Mouse (Mus musculus) liver, embryonic 11.5 days (tissue): Measurements from ENCODE around the gene Igsf10. TPM values are rescaled to one million over a fixed set of nuclear protein-coding genes. Genes with fewer than 3 reads are reported as not detected.

Source experiments
- ATAC-seq: fragments of 200-750 bp; cut with Nextera tagmentation; replicated peaks from 2 replicates; pipeline ENCODE4 v1.8.0; 2017; ENCODE audit warnings: moderate number of reproducible peaks, mild to moderate bottlenecking, moderate TSS enrichment, moderate library complexity; ENCODE audit not compliant: low FRiP score
- DNase-seq: peaks from one replicate; pipeline ENCODE4 v3.0.0-alpha.2; 2017; ENCODE audit warnings: low spot score
- H3K27ac ChIP-seq: fragments of 300-500 bp; sonication (generic); 2 replicates; pipeline ENCODE4 v1.5.1; 2014; ENCODE audit warnings: mild to moderate bottlenecking, low read depth, low read length, control low read depth
- H3K27me3 ChIP-seq: fragments of 300-500 bp; sonication (generic); replicated peaks from 2 replicates; pipeline ENCODE4 v1.6.1; 2014; ENCODE audit warnings: low read length, mixed read lengths; ENCODE audit not compliant: control insufficient read depth, insufficient read depth
- H3K36me3 ChIP-seq: fragments of 300-500 bp; sonication (generic); 2 replicates; pipeline ENCODE4 v1.6.1; 2014; ENCODE audit warnings: mild to moderate bottlenecking, low read length, moderate library complexity, mixed read lengths; ENCODE audit not compliant: control insufficient read depth, insufficient read depth
- H3K4me1 ChIP-seq: fragments of 300-500 bp; sonication (generic); replicated peaks from 2 replicates; pipeline ENCODE4 v1.6.1; 2014; ENCODE audit warnings: low read length, mixed read lengths; ENCODE audit not compliant: control insufficient read depth, insufficient read depth
- H3K4me2 ChIP-seq: fragments of 300-500 bp; sonication (generic); 2 replicates; pipeline ENCODE4 v1.6.1; 2014; ENCODE audit warnings: mild to moderate bottlenecking, control low read depth, moderate library complexity
- H3K4me3 ChIP-seq: fragments of 300-500 bp; sonication (generic); 2 replicates; pipeline ENCODE4 v1.5.1; 2014; ENCODE audit warnings: low read depth, low read length, control low read depth
- H3K9ac ChIP-seq: fragments of 300-500 bp; sonication (generic); 2 replicates; pipeline ENCODE4 v1.6.1; 2014; ENCODE audit warnings: low read depth, low read length, control low read depth
- H3K9me3 ChIP-seq: fragments of 300-500 bp; sonication (generic); 2 replicates; pipeline ENCODE4 v1.6.1; 2016; ENCODE audit warnings: low read length, inconsistent platforms, mixed read lengths; ENCODE audit not compliant: control insufficient read depth
- WGBS: fragments of 180-500 bp; shearing (Covaris S2); extraction: QIAGEN DNeasy Blood & Tissue Kit; methylation state at CpG from one replicate; pipeline ENCODE4 v1.1.7; 2014; 5-methylcytosine and 5-hydroxymethylcytosine counted together
- polyA plus RNA-seq: library from polyadenylated mRNA; unstranded; fragments of >200 nt; fragmentation: Nextera tagmentation; extraction: Ambion mirVana; gene quantifications from 2 replicates; pipeline ENCODE4 v1.2.1, GENCODE M21; 2014

Gene Igsf10
- polyA plus RNA-seq, 1 experiment from 2014 or later = 1.1 TPM

- Histone ChIP-seq H3K27me3 (no peaks in the 10 kb centered on the region), H3K36me3 (no peaks in the 10 kb centered on the region), H3K9ac (no peak overlapping the region), H3K4me2 (no peak overlapping the region), H3K9me3 (no peaks in the 10 kb centered on the region), H3K27ac (no peak overlapping the region), H3K4me3 (no peak overlapping the region), H3K4me1 (no peaks in the 10 kb centered on the region)
- 85% methylated on average over 5 of the region's 5 CpGs for WGBS
- DNase-seq (no peak), ATAC-seq (no peak)
Measured at GRCm38 (mm10) chr3:59296563-59297130, 47.5 kb downstream of the Igsf10 start.

GRCm38 (mm10) chr3:59295699-59296562 is 48.3 kb downstream of the Igsf10 start:
- H3K27me3 ChIP-seq = no peaks in the 10 kb centered on the region
- H3K27ac ChIP-seq = no peak overlapping the region
- H3K4me2 ChIP-seq = no peak overlapping the region
- no peaks in the 10 kb centered on the region for H3K4me1 ChIP-seq
- no peak overlapping the region for H3K9ac ChIP-seq
- ATAC-seq = no peak
- H3K9me3 ChIP-seq = no peaks in the 10 kb centered on the region
- 84% methylated on average over 16 of the region's 16 CpGs for WGBS
- H3K4me3 ChIP-seq = no peak overlapping the region
- no peaks in the 10 kb centered on the region for H3K36me3 ChIP-seq
- no peak for DNase-seq

GRCm38 (mm10) chr3:59293437-59294199 is 50.6 kb downstream of the Igsf10 start:
- 89% methylated on average over 5 of the region's 5 CpGs for WGBS
- ATAC-seq = no peak
- H3K4me2 ChIP-seq = no peak overlapping the region

GRCm38 (mm10) chr3:59290551-59290950 is 53.6 kb downstream of the Igsf10 start:
- H3K9me3 ChIP-seq = no peaks in the 10 kb centered on the region
- H3K4me1 ChIP-seq = no peaks in the 10 kb centered on the region
- DNase-seq (no peak), ATAC-seq (no peak)
- no peak overlapping the region for H3K4me3 ChIP-seq
- no peaks in the 10 kb centered on the region for H3K36me3 ChIP-seq
- H3K27ac ChIP-seq = no peak overlapping the region
- H3K9ac ChIP-seq = no peak overlapping the region
- WGBS = 73% methylated on average over 2 of the region's 2 CpGs
- no peaks in the 10 kb centered on the region for H3K27me3 ChIP-seq
- no peak overlapping the region for H3K4me2 ChIP-seq

More at GRCm38 (mm10) chr3:59293437-59294199, 50.6 kb downstream of the Igsf10 start:
- Histone ChIP-seq H3K9me3 (no peaks in the 10 kb centered on the region), H3K27me3 (no peaks in the 10 kb centered on the region), H3K4me1 (no peaks in the 10 kb centered on the region), H3K4me3 (no peak overlapping the region), H3K9ac (no peak overlapping the region), H3K27ac (no peak overlapping the region), H3K36me3 (no peaks in the 10 kb centered on the region)
- no peak for DNase-seq

GRCm38 (mm10) chr3:59278620-59279019 is 65.6 kb downstream of the Igsf10 start:
- Histone ChIP-seq H3K27me3 (no peaks in the 10 kb centered on the region), H3K36me3 (no peaks in the 10 kb centered on the region), H3K9ac (no peak overlapping the region), H3K9me3 (no peaks in the 10 kb centered on the region), H3K27ac (no peak overlapping the region), H3K4me2 (no peak overlapping the region), H3K4me1 (no peaks in the 10 kb centered on the region), H3K4me3 (no peak overlapping the region)
- ATAC-seq (no peak), DNase-seq (no peak)

- no peak for ATAC-seq
- WGBS = 92% methylated on average over 3 of the region's 3 CpGs
- Histone ChIP-seq H3K9me3 (no peaks in the 10 kb centered on the region), H3K4me3 (no peak overlapping the region), H3K4me1 (no peaks in the 10 kb centered on the region), H3K27ac (no peak overlapping the region), H3K9ac (no peak overlapping the region), H3K36me3 (no peaks in the 10 kb centered on the region), H3K27me3 (no peaks in the 10 kb centered on the region), H3K4me2 (no peak overlapping the region)
- no peak for DNase-seq
Measured at GRCm38 (mm10) chr3:59278254-59278533, 66.0 kb downstream of the Igsf10 start.

- DNase-seq (no peak), ATAC-seq (no peak)
- H3K4me2 ChIP-seq = no peak overlapping the region
- no peaks in the 10 kb centered on the region for H3K27me3 ChIP-seq
- H3K4me3 ChIP-seq = no peak overlapping the region
- H3K9ac ChIP-seq = no peak overlapping the region
- no peaks in the 10 kb centered on the region for H3K4me1 ChIP-seq
- H3K9me3 ChIP-seq = no peaks in the 10 kb centered on the region
- 71% methylated on average over 3 of the region's 3 CpGs for WGBS
- H3K36me3 ChIP-seq = no peaks in the 10 kb centered on the region
- no peak overlapping the region for H3K27ac ChIP-seq
Measured at GRCm38 (mm10) chr3:59277502-59278253, 66.5 kb downstream of the Igsf10 start.

GRCm38 (mm10) chr3:59270811-59271210 is 73.4 kb downstream of the Igsf10 start:
- no peaks in the 10 kb centered on the region for H3K36me3 ChIP-seq
- ATAC-seq (no peak), DNase-seq (no peak)
- no peak overlapping the region for H3K4me3 ChIP-seq
- H3K4me2 ChIP-seq = no peak overlapping the region
- no peaks in the 10 kb centered on the region for H3K9me3 ChIP-seq
- no peak overlapping the region for H3K9ac ChIP-seq
- no peaks in the 10 kb centered on the region for H3K4me1 ChIP-seq
- no peak overlapping the region for H3K27ac ChIP-seq
- no peaks in the 10 kb centered on the region for H3K27me3 ChIP-seq
- 93% methylated on average over 6 of the region's 6 CpGs for WGBS
